Mouse (Mus musculus): ENCODE data around the gene Olfr1293-ps. TPM values are rescaled to one million over a fixed set of nuclear protein-coding genes. Genes with fewer than 3 reads are reported as not detected.

The Olfr1293-ps gene
- not detected in 2 replicates for polyA plus RNA-seq (2014; fragmentation: Nextera tagmentation; extraction: Ambion mirVana)

- Histone ChIP-seq H3K27me3 (ENCODE audit: control insufficient read depth, insufficient read depth, low read length) (no peaks in the 10 kb centered on the region), H3K36me3 (ENCODE audit: control insufficient read depth, insufficient read depth, low read length) (no peaks in the 10 kb centered on the region), H3K4me2 (ENCODE audit: low read length) (no peak within 1 kb of the TSS), H3K4me1 (ENCODE audit: control insufficient read depth, insufficient read depth, low read length) (no peaks in the 10 kb centered on the region), H3K27ac (replicated peaks; ENCODE audit: low read depth, low read length) (no peak within 1 kb of the TSS), H3K9me3 (ENCODE audit: control insufficient read depth, low read length) (no peaks in the 10 kb centered on the region), H3K4me3 (replicated peaks; ENCODE audit: low read depth, low read length) (no peak within 1 kb of the TSS), H3K9ac (replicated peaks; ENCODE audit: low read length) (no peak within 1 kb of the TSS)
- DNase-seq (no peak), ATAC-seq (ENCODE audit: low FRiP score, low TSS enrichment) (no peak)
- 89% methylated on average over 1 of the region's 1 CpGs for WGBS
Measured at GRCm38 (mm10) chr2:111524903-111525302, at the start of gene Olfr1293-ps. Gene Olfr1293-ps, plus strand, starts transcription at chr2:111525203.

- no peak within 1 kb of the TSS for H3K9ac ChIP-seq (replicated peaks; ENCODE audit: low read length)
- ATAC-seq (ENCODE audit: low FRiP score, low TSS enrichment) (no peak), DNase-seq (no peak)
- WGBS = 81% methylated on average over 1 of the region's 1 CpGs
- no peaks in the 10 kb centered on the region for H3K27me3 ChIP-seq (ENCODE audit: control insufficient read depth, insufficient read depth, low read length)
- H3K36me3 ChIP-seq (ENCODE audit: control insufficient read depth, insufficient read depth, low read length) = no peaks in the 10 kb centered on the region
- H3K27ac ChIP-seq (replicated peaks; ENCODE audit: low read depth, low read length) = no peak within 1 kb of the TSS
- no peak within 1 kb of the TSS for H3K4me2 ChIP-seq (ENCODE audit: low read length)
- no peaks in the 10 kb centered on the region for H3K4me1 ChIP-seq (ENCODE audit: control insufficient read depth, insufficient read depth, low read length)
- H3K9me3 ChIP-seq (ENCODE audit: control insufficient read depth, low read length) = no peaks in the 10 kb centered on the region
- H3K4me3 ChIP-seq (replicated peaks; ENCODE audit: low read depth, low read length) = no peak within 1 kb of the TSS
Measured at GRCm38 (mm10) chr2:111480519-111480918, 44.5 kb upstream of the Olfr1293-ps start, which contains the start of gene Olfr1289. Gene Olfr1289, plus strand, starts transcription at chr2:111480819.

GRCm38 (mm10) chr2:111493729-111494128, 31.3 kb upstream of the Olfr1293-ps start, which contains the start of gene Olfr1290:
Gene Olfr1290, minus strand, starts transcription at chr2:111493829.
- WGBS = 76% methylated on average over 5 of the region's 5 CpGs

GRCm38 (mm10) chr2:111496880-111497279, 28.1 kb upstream of the Olfr1293-ps start, which contains the start of gene Olfr1291-ps1:
Gene Olfr1291-ps1, plus strand, starts transcription at chr2:111497180.
- Histone ChIP-seq H3K9me3 (ENCODE audit: control insufficient read depth, low read length) (no peaks in the 10 kb centered on the region), H3K36me3 (ENCODE audit: control insufficient read depth, insufficient read depth, low read length) (no peaks in the 10 kb centered on the region), H3K27me3 (ENCODE audit: control insufficient read depth, insufficient read depth, low read length) (no peaks in the 10 kb centered on the region), H3K27ac (replicated peaks; ENCODE audit: low read depth, low read length) (no peak within 1 kb of the TSS), H3K4me1 (ENCODE audit: control insufficient read depth, insufficient read depth, low read length) (no peaks in the 10 kb centered on the region), H3K4me2 (ENCODE audit: low read length) (no peak within 1 kb of the TSS), H3K9ac (replicated peaks; ENCODE audit: low read length) (no peak within 1 kb of the TSS), H3K4me3 (replicated peaks; ENCODE audit: low read depth, low read length) (no peak within 1 kb of the TSS)
- no peak for ATAC-seq (ENCODE audit: low FRiP score, low TSS enrichment)
- 95% methylated on average over 3 of the region's 3 CpGs for WGBS
- no peak for DNase-seq

More at GRCm38 (mm10) chr2:111493729-111494128, 31.3 kb upstream of the Olfr1293-ps start, which contains the start of gene Olfr1290:
- DNase-seq = no peak
- H3K36me3 ChIP-seq (ENCODE audit: control insufficient read depth, insufficient read depth, low read length) = no peaks in the 10 kb centered on the region
- no peaks in the 10 kb centered on the region for H3K9me3 ChIP-seq (ENCODE audit: control insufficient read depth, low read length)
- H3K4me1 ChIP-seq (ENCODE audit: control insufficient read depth, insufficient read depth, low read length) = no peaks in the 10 kb centered on the region
- no peak within 1 kb of the TSS for H3K4me2 ChIP-seq (ENCODE audit: low read length)
- no peak for ATAC-seq (ENCODE audit: low FRiP score, low TSS enrichment)
- H3K4me3 ChIP-seq (replicated peaks; ENCODE audit: low read depth, low read length) = no peak within 1 kb of the TSS
- H3K9ac ChIP-seq (replicated peaks; ENCODE audit: low read length) = no peak within 1 kb of the TSS
- no peak within 1 kb of the TSS for H3K27ac ChIP-seq (replicated peaks; ENCODE audit: low read depth, low read length)
- no peaks in the 10 kb centered on the region for H3K27me3 ChIP-seq (ENCODE audit: control insufficient read depth, insufficient read depth, low read length)

GRCm38 (mm10) chr2:111517451-111517850, 7.6 kb upstream of the Olfr1293-ps start:
- Histone ChIP-seq H3K9me3 (ENCODE audit: control insufficient read depth, low read length) (no peaks in the 10 kb centered on the region), H3K4me1 (ENCODE audit: control insufficient read depth, insufficient read depth, low read length) (no peaks in the 10 kb centered on the region), H3K4me2 (ENCODE audit: low read length) (no peak overlapping the region), H3K27ac (replicated peaks; ENCODE audit: low read depth, low read length) (no peak overlapping the region), H3K27me3 (ENCODE audit: control insufficient read depth, insufficient read depth, low read length) (no peaks in the 10 kb centered on the region), H3K9ac (replicated peaks; ENCODE audit: low read length) (no peak overlapping the region), H3K36me3 (ENCODE audit: control insufficient read depth, insufficient read depth, low read length) (no peaks in the 10 kb centered on the region), H3K4me3 (replicated peaks; ENCODE audit: low read depth, low read length) (no peak overlapping the region)
- WGBS = 89% methylated on average over 10 of the region's 10 CpGs
- no peak for DNase-seq
- no peak for ATAC-seq (ENCODE audit: low FRiP score, low TSS enrichment)

- H3K9me3 ChIP-seq (ENCODE audit: control insufficient read depth, low read length) = no peaks in the 10 kb centered on the region
- no peak within 1 kb of the TSS for H3K4me3 ChIP-seq (replicated peaks; ENCODE audit: low read depth, low read length)
- no peak for DNase-seq
- no peak within 1 kb of the TSS for H3K4me2 ChIP-seq (ENCODE audit: low read length)
- H3K27ac ChIP-seq (replicated peaks; ENCODE audit: low read depth, low read length) = no peak within 1 kb of the TSS
- ATAC-seq (ENCODE audit: low FRiP score, low TSS enrichment) = no peak
- WGBS = 58% methylated on average over 1 of the region's 1 CpGs
- H3K36me3 ChIP-seq (ENCODE audit: control insufficient read depth, insufficient read depth, low read length) = no peaks in the 10 kb centered on the region
- H3K27me3 ChIP-seq (ENCODE audit: control insufficient read depth, insufficient read depth, low read length) = no peaks in the 10 kb centered on the region
- H3K9ac ChIP-seq (replicated peaks; ENCODE audit: low read length) = no peak within 1 kb of the TSS
- no peaks in the 10 kb centered on the region for H3K4me1 ChIP-seq (ENCODE audit: control insufficient read depth, insufficient read depth, low read length)
Measured at GRCm38 (mm10) chr2:111540191-111540590, 15.2 kb downstream of the Olfr1293-ps start, which contains the start of gene Olfr1294. Gene Olfr1294, minus strand, starts transcription at chr2:111540291.

GRCm38 (mm10) chr2:111569581-111569980, 44.6 kb downstream of the Olfr1293-ps start, which contains the start of gene Olfr1295:
Gene Olfr1295, minus strand, starts transcription at chr2:111569681.
- no peak within 1 kb of the TSS for H3K9ac ChIP-seq (replicated peaks; ENCODE audit: low read length)
- H3K36me3 ChIP-seq (ENCODE audit: control insufficient read depth, insufficient read depth, low read length) = no peaks in the 10 kb centered on the region
- no peaks in the 10 kb centered on the region for H3K27me3 ChIP-seq (ENCODE audit: control insufficient read depth, insufficient read depth, low read length)
- ATAC-seq (ENCODE audit: low FRiP score, low TSS enrichment) = no peak
- no peaks in the 10 kb centered on the region for H3K9me3 ChIP-seq (ENCODE audit: control insufficient read depth, low read length)
- no peak within 1 kb of the TSS for H3K4me2 ChIP-seq (ENCODE audit: low read length)
- no peak for DNase-seq
- no peak within 1 kb of the TSS for H3K4me3 ChIP-seq (replicated peaks; ENCODE audit: low read depth, low read length)
- no peak within 1 kb of the TSS for H3K27ac ChIP-seq (replicated peaks; ENCODE audit: low read depth, low read length)
- no peaks in the 10 kb centered on the region for H3K4me1 ChIP-seq (ENCODE audit: control insufficient read depth, insufficient read depth, low read length)

Other genes starting within 250 kb of the Olfr1293-ps start
- not detected in 2 replicates for gene Olfr1278, start 235.1 kb upstream of the Olfr1293-ps start, polyA plus RNA-seq (2014; fragmentation: Nextera tagmentation; extraction: Ambion mirVana)
- not detected in 2 replicates for gene Olfr1279, start 224.6 kb upstream of the Olfr1293-ps start, polyA plus RNA-seq (2014; fragmentation: Nextera tagmentation; extraction: Ambion mirVana)
- gene Olfr1280, start 211.2 kb upstream of the Olfr1293-ps start, polyA plus RNA-seq (2014; fragmentation: Nextera tagmentation; extraction: Ambion mirVana) = not detected in 2 replicates
- gene Olfr1281, start 198.7 kb upstream of the Olfr1293-ps start, polyA plus RNA-seq (2014; fragmentation: Nextera tagmentation; extraction: Ambion mirVana) = not detected in 2 replicates
- gene Olfr1282, start 189.1 kb upstream of the Olfr1293-ps start, polyA plus RNA-seq (2014; fragmentation: Nextera tagmentation; extraction: Ambion mirVana) = not detected in 2 replicates
- gene Olfr1283, start 158.4 kb upstream of the Olfr1293-ps start, polyA plus RNA-seq (2014; fragmentation: Nextera tagmentation; extraction: Ambion mirVana) = not detected in 2 replicates
- gene Olfr1284, start 149.7 kb upstream of the Olfr1293-ps start, polyA plus RNA-seq (2014; fragmentation: Nextera tagmentation; extraction: Ambion mirVana) = not detected in 2 replicates
- not detected in 2 replicates for gene Olfr1286, start 102.1 kb upstream of the Olfr1293-ps start, polyA plus RNA-seq (2014; fragmentation: Nextera tagmentation; extraction: Ambion mirVana)
- gene Olfr1287, start 76.1 kb upstream of the Olfr1293-ps start, polyA plus RNA-seq (2014; fragmentation: Nextera tagmentation; extraction: Ambion mirVana) = not detected in 2 replicates
- gene Olfr1288, start 51.1 kb upstream of the Olfr1293-ps start, polyA plus RNA-seq (2014; fragmentation: Nextera tagmentation; extraction: Ambion mirVana) = not detected in 2 replicates
- gene Olfr1289, start 44.4 kb upstream of the Olfr1293-ps start, polyA plus RNA-seq (2014; fragmentation: Nextera tagmentation; extraction: Ambion mirVana) = not detected in 2 replicates
- not detected in 2 replicates for gene Olfr1290, start 31.4 kb upstream of the Olfr1293-ps start, polyA plus RNA-seq (2014; fragmentation: Nextera tagmentation; extraction: Ambion mirVana)
- not detected in 2 replicates for gene Olfr1291-ps1, start 28.0 kb upstream of the Olfr1293-ps start, polyA plus RNA-seq (2014; fragmentation: Nextera tagmentation; extraction: Ambion mirVana)
- not detected in 2 replicates for gene Olfr1294, start 15.1 kb downstream of the Olfr1293-ps start, polyA plus RNA-seq (2014; fragmentation: Nextera tagmentation; extraction: Ambion mirVana)
- gene Olfr1295, start 44.5 kb downstream of the Olfr1293-ps start, polyA plus RNA-seq (2014; fragmentation: Nextera tagmentation; extraction: Ambion mirVana) = not detected in 2 replicates
- not detected in 2 replicates for gene Olfr1297, start 101.3 kb downstream of the Olfr1293-ps start, polyA plus RNA-seq (2014; fragmentation: Nextera tagmentation; extraction: Ambion mirVana)
- not detected in 2 replicates for gene Olfr1298, start 124.0 kb downstream of the Olfr1293-ps start, polyA plus RNA-seq (2014; fragmentation: Nextera tagmentation; extraction: Ambion mirVana)
- not detected in 2 replicates for gene Olfr1299, start 136.2 kb downstream of the Olfr1293-ps start, polyA plus RNA-seq (2014; fragmentation: Nextera tagmentation; extraction: Ambion mirVana)
- not detected in 2 replicates for gene Olfr1301, start 225.8 kb downstream of the Olfr1293-ps start, polyA plus RNA-seq (2014; fragmentation: Nextera tagmentation; extraction: Ambion mirVana)